Comparison of ENCODE assay signal across 9 mouse cellular contexts in the genomic region with DNA sequence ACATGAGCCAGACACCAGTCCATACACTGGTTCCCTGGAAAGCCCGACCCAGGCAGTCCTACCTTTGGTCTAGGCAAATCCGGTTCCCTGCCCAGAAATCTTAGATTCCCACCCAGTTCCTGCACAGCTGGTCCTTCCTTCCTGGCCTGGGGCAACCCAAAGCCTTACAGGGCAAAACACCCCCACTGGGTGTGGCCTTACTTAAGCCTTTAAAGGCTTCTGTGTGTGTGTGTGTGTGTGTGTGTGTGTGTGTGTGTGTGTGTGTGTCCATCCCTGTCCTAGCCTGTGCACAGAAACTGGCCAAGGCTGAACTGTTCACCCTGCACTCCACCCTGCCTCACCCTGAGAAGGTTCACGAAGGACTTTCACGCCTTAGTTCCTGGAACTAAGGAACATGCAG. TPM values are rescaled to one million over a fixed set of nuclear protein-coding genes. Genes with fewer than 3 reads are reported as not detected.
DNase-seq lines count a peak whose midpoint lies in the region; ATAC-seq lines count a peak whose summit lies in the region.
"Had no signal": no experiment of that assay in that cellular context is flagged by ENCODE, and none has a peak within 500 bp of the region (broad histone marks: within the 10 kb centered on the region; RNA-seq: fewer than 3 reads in every experiment).

No protein-coding gene starts in this region.

- peak overlapping the region; percentile 33; the same call in 1 of the 2 replicates for H3K27ac ChIP-seq in heart, embryonic 16.5 days (ENCODE audit: low read length)
- no peak overlapping the region for H3K27ac ChIP-seq in heart, embryonic 12.5 days (ENCODE audit: poor library complexity, severe bottlenecking)
- peak overlapping the region; percentile 59 for H3K27ac ChIP-seq in intestine, embryonic 16.5 days (ENCODE audit: low read length)

- no peaks in the 10 kb centered on the region for H3K27me3 ChIP-seq in heart, embryonic 16.5 days (ENCODE audit: control insufficient read depth, insufficient read depth, low read length)
- peaks cover 14% of the 10 kb centered on the region; the same call in 1 of the 2 replicates for H3K27me3 ChIP-seq in heart, embryonic 12.5 days (replicated peaks)
- H3K27me3 ChIP-seq in intestine, embryonic 16.5 days (replicated peaks; ENCODE audit: control insufficient read depth, insufficient read depth, low read length), result no peaks in the 10 kb centered on the region

- H3K9ac ChIP-seq in heart, embryonic 16.5 days (ENCODE audit: low read length), result no peak overlapping the region
- no peak overlapping the region for H3K9ac ChIP-seq in heart, embryonic 12.5 days
- H3K9ac ChIP-seq in intestine, embryonic 16.5 days (ENCODE audit: low read depth, low read length), result 0 out of 2 replicates have a peak overlapping the region, but pooled peaks have one; percentile 16

- no peak for ATAC-seq in heart, embryonic 16.5 days (replicated peaks; ENCODE audit: extremely low read depth, insufficient read depth, low FRiP score)
- no peak for ATAC-seq in heart, embryonic 12.5 days (ENCODE audit: insufficient number of reproducible peaks, low FRiP score)
- peak; percentile 75 for ATAC-seq in intestine, embryonic 16.5 days

- no peaks in the 10 kb centered on the region for H3K9me3 ChIP-seq in heart, embryonic 16.5 days (replicated peaks; ENCODE audit: control insufficient read depth, low read length)
- no peaks in the 10 kb centered on the region for H3K9me3 ChIP-seq in heart, embryonic 12.5 days (replicated peaks)
- no peaks in the 10 kb centered on the region for H3K9me3 ChIP-seq in intestine, embryonic 16.5 days (ENCODE audit: control insufficient read depth, low read length)

- H3K36me3 ChIP-seq in heart, embryonic 16.5 days (ENCODE audit: control insufficient read depth, insufficient read depth), result no peaks in the 10 kb centered on the region
- H3K36me3 ChIP-seq in heart, embryonic 12.5 days, result no peaks in the 10 kb centered on the region
- no peaks in the 10 kb centered on the region for H3K36me3 ChIP-seq in intestine, embryonic 16.5 days (ENCODE audit: control insufficient read depth, insufficient read depth, low read length)

- H3K4me1 ChIP-seq in heart, embryonic 16.5 days (ENCODE audit: control insufficient read depth, insufficient read depth, low read length), result no peaks in the 10 kb centered on the region
- H3K4me1 ChIP-seq in heart, embryonic 12.5 days (replicated peaks), result 0 out of 2 replicates have a peak, but pooled peaks cover 3% of the 10 kb centered on the region
- peaks cover 12% of the 10 kb centered on the region; the same call in 1 of the 2 replicates for H3K4me1 ChIP-seq in intestine, embryonic 16.5 days (ENCODE audit: control insufficient read depth, insufficient read depth, low read length)

- 72% methylated on average over 4 of the region's 4 CpGs for WGBS in heart, embryonic 16.5 days
- WGBS in heart, embryonic 12.5 days, result 68% methylated on average over 4 of the region's 4 CpGs
- WGBS in intestine, embryonic 16.5 days, result 69% methylated on average over 4 of the region's 4 CpGs

- peak; percentile 96 for DNase-seq in ZHBTc4 (ENCODE audit: low read depth, low spot score)
- peak; percentile 28 for DNase-seq in lung, postnatal 14 days
- DNase-seq in B cell, adult 2 months, result no peak
- DNase-seq in layer of hippocampus, postnatal 25 days (ENCODE audit: extremely low spot score in 1 of 2, low spot score in 1 of 2), result no peak
- DNase-seq in cerebellum, adult 18-20 months, result no peak
- DNase-seq: cerebellum, adult 9-11 months had no signal

- no peak overlapping the region for H3K4me2 ChIP-seq in heart, embryonic 16.5 days (ENCODE audit: low read depth, low read length)
- H3K4me2 ChIP-seq in heart, embryonic 12.5 days, result no peak overlapping the region
- no peak overlapping the region for H3K4me2 ChIP-seq in intestine, embryonic 16.5 days (ENCODE audit: low read depth, low read length)

- no peak overlapping the region for H3K4me3 ChIP-seq in heart, embryonic 16.5 days (ENCODE audit: low read length)
- H3K4me3 ChIP-seq in heart, embryonic 12.5 days, result no peak overlapping the region
- H3K4me3 ChIP-seq in intestine, embryonic 16.5 days (ENCODE audit: low read length), result no peak overlapping the region

RNA-seq across cellular contexts. Expression of a gene that starts 15.9 kb away (rescaled TPM):
- 1.1 TPM in 2 replicates for polyA plus RNA-seq in heart, embryonic 16.5 days (2015; fragmentation: Nextera tagmentation; extraction: Ambion mirVana)
- 0.34 and 0.45 TPM in 2 replicates for polyA plus RNA-seq in heart, embryonic 12.5 days (2016; fragmentation: Nextera tagmentation; extraction: Ambion mirVana)
- 6.9 and 7.0 TPM in 2 replicates for polyA plus RNA-seq in intestine, embryonic 16.5 days (2015; fragmentation: Nextera tagmentation; extraction: Ambion mirVana)
- total RNA-seq in layer of hippocampus, postnatal 25 days (2021), result 1 to 10 TPM; 2.6 TPM

RNA-seq across cellular contexts. Expression of a gene that starts 32.2 kb away (rescaled TPM):
- 10.9 and 12.3 TPM in 2 replicates for polyA plus RNA-seq in heart, embryonic 16.5 days (2015; fragmentation: Nextera tagmentation; extraction: Ambion mirVana)
- polyA plus RNA-seq in heart, embryonic 12.5 days (2016; fragmentation: Nextera tagmentation; extraction: Ambion mirVana), result 10.3 and 10.9 TPM in 2 replicates
- 25.7 and 25.9 TPM in 2 replicates for polyA plus RNA-seq in intestine, embryonic 16.5 days (2015; fragmentation: Nextera tagmentation; extraction: Ambion mirVana)
- 1 to 10 TPM; 7.7 to 8.5 TPM for total RNA-seq in layer of hippocampus, postnatal 25 days (2021)

Comparison
In these comparisons a context has a peak if more than half of its experiments do, and no peak if none do; other contexts are left out.
1. DNase-seq: peak in ZHBTc4 (single experiment) and lung, postnatal 14 days (single experiment); none in B cell, adult 2 months (0 of 2), layer of hippocampus, postnatal 25 days (0 of 2) and cerebellum, adult 18-20 months (0 of 2).